Mouse (Mus musculus) stomach, embryonic 14.5 days (tissue): ENCODE measurements around the gene Ciart. TPM values are rescaled to one million over a fixed set of nuclear protein-coding genes. Genes with fewer than 3 reads are reported as not detected.

ENCODE experiments used
- ATAC-seq: fragments of 200-750 bp; cut with Nextera tagmentation; 2 replicates; pipeline ENCODE4 v1.8.0; 2017; ENCODE audit warnings: low read depth, moderate TSS enrichment; ENCODE audit not compliant: insufficient number of reproducible peaks, insufficient read depth, low FRiP score
- H3K27ac ChIP-seq: fragments of 300-500 bp; sonication (generic); 2 replicates; pipeline ENCODE4 v1.5.1; 2014; ENCODE audit warnings: mild to moderate bottlenecking, low read length, moderate library complexity, mixed read lengths
- H3K27me3 ChIP-seq: fragments of 300-500 bp; sonication (generic); 2 replicates; pipeline ENCODE4 v1.6.1; 2014; ENCODE audit warnings: low read length, control low read depth, mixed read lengths; ENCODE audit not compliant: control insufficient read depth, insufficient read depth
- H3K36me3 ChIP-seq: fragments of 300-500 bp; sonication (generic); 2 replicates; pipeline ENCODE4 v1.6.1; 2014; ENCODE audit warnings: mild to moderate bottlenecking, control low read depth, low read length, moderate library complexity, mixed read lengths; ENCODE audit not compliant: control insufficient read depth, insufficient read depth
- H3K4me1 ChIP-seq: fragments of 300-500 bp; sonication (generic); 2 replicates; pipeline ENCODE4 v1.6.1; 2014; ENCODE audit warnings: low read length, control low read depth, mixed read lengths; ENCODE audit not compliant: control insufficient read depth, insufficient read depth
- H3K4me2 ChIP-seq: fragments of 300-500 bp; sonication (generic); replicated peaks from 2 replicates; pipeline ENCODE4 v1.6.1; 2014; ENCODE audit warnings: low read depth, low read length, control low read depth
- H3K4me3 ChIP-seq: fragments of 300-500 bp; sonication (generic); 2 replicates; pipeline ENCODE4 v1.5.1; 2014; ENCODE audit warnings: low read depth, low read length, control low read depth
- H3K9ac ChIP-seq: fragments of 300-500 bp; sonication (generic); replicated peaks from 2 replicates; pipeline ENCODE4 v1.6.1; 2014; ENCODE audit warnings: low read depth, mild to moderate bottlenecking, control low read depth, low read length, moderate library complexity, mixed read lengths
- H3K9me3 ChIP-seq: fragments of 300-500 bp; sonication (generic); 2 replicates; pipeline ENCODE4 v1.6.1; 2016; ENCODE audit warnings: low read depth, low read length, control low read depth; ENCODE audit not compliant: control insufficient read depth
- WGBS: fragments of 180-500 bp; shearing (Covaris S2); extraction: QIAGEN DNeasy Blood & Tissue Kit; methylation state at CpG from one replicate; pipeline ENCODE4 v1.1.7; 2014; 5-methylcytosine and 5-hydroxymethylcytosine counted together
- polyA plus RNA-seq: library from polyadenylated mRNA; unstranded; fragments of >200 nt; fragmentation: Nextera tagmentation; extraction: Ambion mirVana; gene quantifications from 2 replicates; pipeline ENCODE4 v1.2.1, GENCODE M21; 2014

The Ciart gene
- polyA plus RNA-seq, 1 experiment from 2014 or later, result 5.6 TPM

GRCm38 (mm10) chr3:95856115-95856514 lies 25.9 kb downstream of the Ciart start:
- Histone ChIP-seq H3K4me3 (peak overlapping the region; percentile 76), H3K27ac (peak overlapping the region; percentile 56; the same call in 1 of the 2 replicates), H3K4me2 (peak overlapping the region; percentile 43), H3K36me3 (peaks cover 22% of the 10 kb centered on the region), H3K27me3 (no peaks in the 10 kb centered on the region), H3K4me1 (0 out of 2 replicates have a peak, but pooled peaks cover 3% of the 10 kb centered on the region), H3K9me3 (no peaks in the 10 kb centered on the region), H3K9ac (peak overlapping the region; percentile 22; the same call in 1 of the 2 replicates)
- no peak for ATAC-seq
- WGBS, result 21% methylated on average over 7 of the region's 7 CpGs

- H3K9ac ChIP-seq, result peak within 1 kb of the TSS; percentile 68
- peak; percentile 98 for ATAC-seq
- H3K27me3 ChIP-seq, result no peaks in the 10 kb centered on the region
- H3K4me1 ChIP-seq, result 0 out of 2 replicates have a peak, but pooled peaks cover 3% of the 10 kb centered on the region
- H3K4me3 ChIP-seq, result peak within 1 kb of the TSS; percentile 76
- peak within 1 kb of the TSS; percentile 51 for H3K4me2 ChIP-seq
- H3K36me3 ChIP-seq, result peaks cover 27% of the 10 kb centered on the region
- WGBS, result under 1% methylated on average over 56 of the region's 56 CpGs
- no peaks in the 10 kb centered on the region for H3K9me3 ChIP-seq
- H3K27ac ChIP-seq, result peak within 1 kb of the TSS; percentile 56; the same call in 1 of the 2 replicates
These were observed 26.5 kb downstream of the Ciart start, which contains the start of gene Prpf3 for GRCm38 (mm10) chr3:95855502-95856089. Gene Prpf3 (minus strand): TSS chr3:95855885.

- H3K36me3 ChIP-seq, result peaks cover 67% of the 10 kb centered on the region
These were observed 30.7 kb downstream of the Ciart start for GRCm38 (mm10) chr3:95851317-95851716.

GRCm38 (mm10) chr3:95850611-95851010 lies 31.4 kb downstream of the Ciart start:
- Histone ChIP-seq H3K27me3 (no peaks in the 10 kb centered on the region), H3K9me3 (no peaks in the 10 kb centered on the region), H3K4me2 (no peak overlapping the region), H3K4me1 (0 out of 2 replicates have a peak, but pooled peaks cover 3% of the 10 kb centered on the region), H3K4me3 (no peak overlapping the region), H3K9ac (no peak overlapping the region), H3K27ac (no peak overlapping the region), H3K36me3 (peaks cover 73% of the 10 kb centered on the region)
- ATAC-seq, result no peak
- WGBS, result 87% methylated on average over 4 of the region's 4 CpGs

More at GRCm38 (mm10) chr3:95851317-95851716, 30.7 kb downstream of the Ciart start:
- no peak overlapping the region for H3K4me2 ChIP-seq
- H3K9me3 ChIP-seq, result no peaks in the 10 kb centered on the region
- no peak overlapping the region for H3K27ac ChIP-seq
- no peak for ATAC-seq
- H3K4me3 ChIP-seq, result no peak overlapping the region
- no peaks in the 10 kb centered on the region for H3K27me3 ChIP-seq
- 0 out of 2 replicates have a peak, but pooled peaks cover 3% of the 10 kb centered on the region for H3K4me1 ChIP-seq
- WGBS, result 94% methylated on average over 8 of the region's 8 CpGs
- H3K9ac ChIP-seq, result no peak overlapping the region

GRCm38 (mm10) chr3:95842503-95843214 lies 39.4 kb downstream of the Ciart start:
- no peak overlapping the region for H3K4me3 ChIP-seq
- H3K36me3 ChIP-seq, result peaks cover 69% of the 10 kb centered on the region
- no peak overlapping the region for H3K9ac ChIP-seq
- no peak overlapping the region for H3K27ac ChIP-seq
- H3K27me3 ChIP-seq, result no peaks in the 10 kb centered on the region
- no peaks in the 10 kb centered on the region for H3K9me3 ChIP-seq
- 82% methylated on average over 3 of the region's 3 CpGs for WGBS
- H3K4me1 ChIP-seq, result no peaks in the 10 kb centered on the region
- ATAC-seq, result no peak
- no peak overlapping the region for H3K4me2 ChIP-seq

GRCm38 (mm10) chr3:95839250-95839649 lies 42.8 kb downstream of the Ciart start:
- Histone ChIP-seq H3K9me3 (no peaks in the 10 kb centered on the region), H3K4me2 (no peak overlapping the region), H3K36me3 (peaks cover 58% of the 10 kb centered on the region), H3K4me3 (no peak overlapping the region), H3K9ac (no peak overlapping the region), H3K27ac (no peak overlapping the region), H3K4me1 (no peaks in the 10 kb centered on the region), H3K27me3 (no peaks in the 10 kb centered on the region)
- 90% methylated on average over 2 of the region's 2 CpGs for WGBS
- no peak for ATAC-seq

- 94% methylated on average over 4 of the region's 4 CpGs for WGBS
These were observed 53.0 kb downstream of the Ciart start for GRCm38 (mm10) chr3:95829053-95829452.

More at GRCm38 (mm10) chr3:95829053-95829452, 53.0 kb downstream of the Ciart start:
- no peaks in the 10 kb centered on the region for H3K9me3 ChIP-seq
- H3K4me1 ChIP-seq, result no peaks in the 10 kb centered on the region
- no peak overlapping the region for H3K27ac ChIP-seq
- no peak for ATAC-seq
- no peak overlapping the region for H3K4me2 ChIP-seq
- H3K9ac ChIP-seq, result no peak overlapping the region
- H3K4me3 ChIP-seq, result no peak overlapping the region
- peaks cover 49% of the 10 kb centered on the region for H3K36me3 ChIP-seq
- H3K27me3 ChIP-seq, result no peaks in the 10 kb centered on the region
